Mouse (Mus musculus): ENCODE results near the gene Hspa8.
"Not testable (repeated sequence)": the region's sequence is repeated elsewhere in the genome, so short reads cannot be mapped to it uniquely, and the experiment has no call there.

Gene Hspa8

DNA sequence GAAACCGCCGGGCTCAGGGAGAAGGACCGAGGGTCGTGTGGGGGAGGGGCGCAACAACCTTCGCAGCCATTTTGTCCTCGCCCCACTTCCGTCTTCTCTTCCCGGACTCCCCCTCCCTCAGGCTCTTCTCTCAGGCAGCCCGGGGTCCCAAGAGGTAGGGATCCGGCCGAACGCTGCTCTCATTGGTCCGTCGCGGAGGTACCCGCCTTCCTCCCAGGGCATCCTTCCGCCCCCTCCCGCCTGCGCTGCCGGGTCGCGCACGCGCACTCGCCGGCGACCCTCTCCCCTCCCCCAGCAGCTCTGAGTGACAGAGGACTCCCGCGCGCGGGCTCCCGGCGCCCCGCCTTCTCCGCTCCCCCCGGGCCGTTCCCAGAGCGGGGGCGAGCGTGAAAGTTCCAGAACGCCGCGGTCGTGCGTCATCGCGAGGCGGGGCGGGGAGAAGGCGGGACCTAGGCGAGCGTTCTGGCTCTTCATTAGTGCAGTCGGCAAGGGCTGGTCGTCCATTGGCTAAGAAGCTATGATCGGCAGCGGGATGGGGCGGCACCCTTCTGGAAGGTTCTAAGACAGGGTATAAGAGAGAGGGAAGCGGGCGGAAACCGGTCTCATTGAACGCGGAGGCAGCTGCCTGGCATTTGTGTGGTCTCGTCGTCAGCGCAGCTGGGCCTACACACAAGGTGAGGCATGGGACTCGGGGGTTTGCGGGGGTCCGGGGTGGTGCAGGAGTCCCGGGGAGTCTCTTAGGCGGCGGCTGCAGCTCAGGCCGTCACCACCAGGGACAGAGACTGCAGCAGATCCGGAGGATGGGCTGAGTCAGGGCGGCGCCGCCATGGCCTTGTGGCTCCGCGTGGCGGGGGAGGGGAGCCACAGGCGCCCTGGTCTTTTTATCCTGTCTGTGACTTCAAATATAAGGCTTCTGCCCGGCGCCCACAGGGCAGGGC, at the start of gene Hspa8:
TSS of gene Hspa8 (plus strand) at position 310 of the 938 bp plus-strand sequence.
- peak; percentile 100 for DNase-seq (ENCODE audit: inconsistent age in 2 of 2, low spot score in 1 of 2)

DNA sequence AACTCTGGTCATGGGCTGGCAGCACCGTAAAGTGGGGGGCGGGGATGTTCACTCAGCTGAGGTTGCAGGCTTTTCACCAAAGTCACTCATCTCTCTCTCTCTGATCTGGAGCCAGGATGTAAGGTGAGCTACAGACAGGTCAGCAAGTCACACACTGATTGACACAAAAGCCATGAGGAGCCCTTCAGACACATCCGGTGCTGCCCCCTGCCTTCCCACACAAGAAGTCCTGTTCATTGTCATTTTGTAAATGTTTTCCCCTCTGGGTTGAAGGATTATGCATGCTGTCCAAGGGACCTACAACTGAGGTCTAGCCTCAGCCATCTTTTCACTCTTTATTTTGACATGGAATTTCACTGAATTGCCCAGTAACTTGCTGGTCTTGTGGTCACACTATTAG, 49.0 kb upstream of the Hspa8 start:
- DNase-seq (ENCODE audit: inconsistent age in 2 of 2, low spot score in 1 of 2) = no peak

DNA sequence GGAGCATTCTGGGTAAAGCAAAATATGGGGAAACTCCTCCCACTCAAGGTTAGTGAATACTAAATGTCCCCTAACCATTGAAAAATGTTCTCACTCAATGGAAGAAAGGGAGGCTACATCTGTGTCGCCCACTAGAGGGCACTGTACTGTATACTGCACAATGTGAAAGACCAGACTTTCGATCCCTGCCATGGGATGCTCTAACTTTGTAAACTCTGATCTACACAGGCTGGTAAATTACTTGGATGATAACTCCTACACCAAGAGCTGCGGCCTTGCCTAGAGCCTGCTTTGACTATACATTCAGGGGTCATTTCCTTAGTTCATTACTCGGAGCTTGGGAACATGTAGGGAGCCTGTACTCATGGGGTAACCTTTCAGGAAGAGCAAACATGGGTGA, 44.4 kb upstream of the Hspa8 start:
- peak; percentile 52 to 88 for DNase-seq (ENCODE audit: inconsistent age in 2 of 2, low spot score in 1 of 2)

DNA sequence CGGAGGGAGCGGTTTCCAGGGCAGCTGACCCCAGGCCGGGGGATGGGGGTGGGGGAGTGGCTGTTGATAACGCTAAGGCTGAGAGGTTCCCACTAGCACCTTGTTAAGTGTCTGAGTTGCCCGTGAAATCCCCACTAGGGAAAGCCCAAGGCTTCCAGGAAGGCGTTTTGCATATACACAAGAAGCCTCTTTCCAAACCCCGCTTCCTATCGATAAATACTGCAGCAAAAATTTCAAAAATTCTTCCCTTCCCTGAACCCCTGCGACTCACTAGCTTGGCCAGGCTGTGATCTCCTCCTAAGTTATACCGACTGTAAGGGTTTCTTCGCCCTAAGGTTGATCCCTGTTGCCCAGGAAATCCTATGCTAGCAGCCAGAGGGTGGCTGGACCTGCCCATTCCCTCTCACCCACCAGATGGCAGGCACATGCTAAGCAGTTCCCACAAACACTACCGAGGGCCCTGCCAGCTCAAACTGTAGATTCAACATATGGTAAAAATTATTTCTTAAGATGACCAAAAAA, 43.6 kb upstream of the Hspa8 start:
- peak; percentile 67 to 83 for DNase-seq (ENCODE audit: inconsistent age in 2 of 2, low spot score in 1 of 2)

DNA sequence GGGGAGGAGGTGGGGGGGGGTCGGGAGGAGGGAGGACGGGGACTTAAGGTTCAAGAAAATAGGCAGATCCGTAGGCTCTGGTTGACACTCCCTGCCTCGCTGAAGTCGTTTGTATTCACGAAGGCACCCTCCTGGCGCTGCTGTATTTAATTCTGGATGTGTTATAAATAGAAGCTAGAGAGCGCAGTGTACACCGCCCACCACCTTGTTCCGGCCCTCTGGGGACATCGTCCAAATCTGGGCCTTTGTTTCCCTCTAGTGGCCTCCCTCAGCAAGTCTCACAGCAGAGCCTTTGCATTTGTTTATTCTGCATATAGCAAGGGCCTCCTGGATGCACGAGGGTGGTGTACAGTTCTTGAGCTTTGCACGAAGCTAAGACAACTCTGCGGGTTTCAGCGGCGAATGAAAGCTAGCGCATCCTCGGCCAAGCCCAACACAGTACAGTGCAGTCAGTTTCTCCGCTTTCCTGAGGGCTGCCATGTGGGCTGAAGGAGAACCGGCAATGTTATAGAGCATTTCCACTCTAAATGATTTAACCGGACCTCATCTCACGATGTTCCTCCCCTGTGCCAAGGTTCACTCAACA, 43.0 kb upstream of the Hspa8 start:
- peak; percentile 74 to 86 for DNase-seq (ENCODE audit: inconsistent age in 2 of 2, low spot score in 1 of 2)

DNA sequence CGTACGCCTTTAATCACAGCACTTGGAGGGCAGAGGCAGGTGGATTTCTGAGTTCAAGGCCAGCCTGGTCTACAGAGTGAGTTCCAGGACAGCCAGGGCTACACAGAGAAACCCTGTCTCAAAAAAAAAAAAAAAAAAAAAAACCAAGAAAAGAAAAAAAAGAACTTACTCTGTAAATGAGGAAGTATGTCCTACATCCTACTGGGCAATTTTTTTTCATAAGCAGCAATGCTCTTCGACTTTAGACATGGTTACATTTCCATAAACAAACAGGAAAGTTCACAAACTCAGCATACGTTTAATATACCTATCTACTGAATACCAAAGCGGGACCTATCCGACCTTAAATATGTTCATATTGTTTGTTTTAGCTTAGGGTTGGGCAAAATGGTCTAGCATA, 38.4 kb upstream of the Hspa8 start:
- no peak for DNase-seq (ENCODE audit: inconsistent age in 2 of 2, low spot score in 1 of 2)

DNA sequence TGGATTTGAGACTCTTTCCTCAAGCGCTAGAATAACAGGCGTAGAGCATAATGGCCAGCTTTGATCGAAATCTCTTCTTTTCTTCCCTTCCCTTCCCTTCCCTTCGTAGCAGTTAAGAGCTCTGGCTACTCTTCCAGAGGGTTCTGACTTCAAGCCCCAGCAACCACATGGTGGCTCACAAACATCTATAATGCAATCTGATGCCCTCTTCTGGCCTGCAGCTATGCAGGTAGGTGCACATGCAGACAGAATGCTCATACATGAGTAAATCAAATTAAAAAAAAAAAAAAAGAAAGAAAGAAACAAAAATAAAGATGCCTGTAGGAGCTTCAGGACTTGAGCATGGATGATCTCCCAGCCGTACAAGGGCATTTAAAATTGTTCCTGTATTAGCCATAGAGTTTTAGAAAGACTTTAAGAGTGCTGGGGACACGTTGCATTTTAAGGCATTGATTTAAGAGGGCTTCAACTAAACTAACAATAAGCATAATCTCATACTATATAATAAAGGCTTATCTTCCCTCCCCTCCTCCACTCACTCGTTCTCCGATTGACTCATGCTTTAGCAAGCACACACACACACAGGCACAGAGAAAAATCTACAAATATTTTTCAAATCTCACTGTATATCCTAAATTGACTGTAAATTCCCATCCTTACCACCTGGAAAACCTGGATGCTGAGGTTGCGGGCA, 35.8 kb upstream of the Hspa8 start:
- DNase-seq (ENCODE audit: inconsistent age in 2 of 2, low spot score in 1 of 2) = no peak

DNA sequence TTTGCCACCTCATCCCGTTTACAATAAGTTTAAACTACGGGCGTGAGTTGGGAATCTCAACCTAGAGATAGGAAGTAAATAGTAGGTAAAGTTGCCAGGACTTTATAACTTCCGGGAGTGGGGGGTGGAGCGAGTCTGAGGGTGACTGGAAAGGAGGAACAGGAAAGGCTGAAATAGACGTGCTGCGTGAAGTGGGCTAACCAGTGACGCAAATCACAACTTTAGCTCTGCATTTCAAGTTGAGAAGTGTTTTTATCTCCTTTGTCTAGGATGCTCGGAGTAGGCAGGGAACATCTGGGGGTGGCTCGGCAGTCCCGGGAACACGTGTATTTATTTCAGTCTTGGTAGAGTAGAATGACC, 35.2 kb upstream of the Hspa8 start:
- DNase-seq (ENCODE audit: inconsistent age in 2 of 2, low spot score in 1 of 2) = no peak

DNA sequence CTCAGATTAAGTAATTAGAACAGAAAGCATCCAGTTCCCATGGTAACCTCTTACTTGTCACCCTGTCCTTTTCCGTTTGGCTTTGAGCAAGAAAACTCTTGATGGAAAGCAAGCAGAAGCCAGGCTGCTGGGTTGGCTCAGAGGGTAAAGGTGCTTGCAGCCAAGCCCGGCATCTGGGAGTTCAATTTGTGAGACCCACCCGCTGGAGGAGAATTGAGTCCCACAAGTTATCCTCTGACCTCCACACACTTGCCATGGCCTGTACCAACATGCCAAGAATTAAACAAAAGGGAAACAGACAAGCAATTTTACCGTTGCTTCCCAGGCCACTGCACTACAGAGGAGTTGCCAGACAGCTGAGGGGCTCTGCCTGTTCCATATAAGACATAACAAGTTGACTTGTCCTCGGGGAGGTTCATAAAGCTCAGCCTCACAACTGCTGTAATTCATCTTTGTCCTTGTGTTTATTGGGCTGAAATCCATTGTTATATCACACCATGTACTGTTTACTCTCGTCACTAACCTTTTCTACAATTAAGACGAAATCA, 34.7 kb upstream of the Hspa8 start:
- no peak for DNase-seq (ENCODE audit: inconsistent age in 2 of 2, low spot score in 1 of 2)

DNA sequence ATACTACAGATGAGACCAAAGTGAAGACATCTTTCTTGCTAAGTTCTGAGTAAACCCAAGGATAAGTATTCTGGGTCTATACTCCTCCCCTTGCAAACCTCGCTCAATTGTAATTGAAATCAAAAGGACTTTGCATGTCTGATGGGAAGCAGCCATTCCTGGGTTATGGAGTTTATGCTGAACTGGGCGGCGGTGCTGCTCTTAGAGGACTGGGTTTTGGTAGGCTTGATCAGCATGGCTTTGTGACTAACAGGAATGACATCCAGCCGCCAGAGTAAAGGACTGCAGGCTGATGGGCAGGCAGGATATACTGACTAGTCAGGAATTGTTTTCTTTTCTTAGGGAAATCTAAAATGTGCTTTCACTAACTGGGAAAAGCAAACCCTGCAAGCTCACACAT, 32.8 kb upstream of the Hspa8 start:
- DNase-seq (ENCODE audit: inconsistent age in 2 of 2, low spot score in 1 of 2) = no peak

DNA sequence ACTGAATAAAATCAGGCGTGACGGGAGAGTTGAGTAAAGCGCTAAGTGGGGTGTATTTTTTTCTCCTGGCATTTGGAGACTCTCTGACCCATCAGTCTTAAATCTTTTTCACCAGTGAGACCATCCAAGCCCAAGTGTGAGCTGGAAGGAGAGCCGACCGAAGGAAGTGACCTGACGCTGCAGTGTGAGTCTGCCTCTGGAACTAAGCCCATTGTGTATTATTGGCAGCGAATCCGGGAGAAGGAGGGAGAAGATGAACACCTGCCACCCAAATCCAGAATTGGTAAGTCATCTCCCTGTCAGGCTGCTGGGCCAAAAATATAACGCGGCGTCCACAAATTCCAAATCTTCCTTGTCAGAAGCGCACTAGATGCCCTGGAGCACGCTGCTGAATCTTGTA, 28.5 kb upstream of the Hspa8 start:
- no peak for DNase-seq (ENCODE audit: inconsistent age in 2 of 2, low spot score in 1 of 2)

DNA sequence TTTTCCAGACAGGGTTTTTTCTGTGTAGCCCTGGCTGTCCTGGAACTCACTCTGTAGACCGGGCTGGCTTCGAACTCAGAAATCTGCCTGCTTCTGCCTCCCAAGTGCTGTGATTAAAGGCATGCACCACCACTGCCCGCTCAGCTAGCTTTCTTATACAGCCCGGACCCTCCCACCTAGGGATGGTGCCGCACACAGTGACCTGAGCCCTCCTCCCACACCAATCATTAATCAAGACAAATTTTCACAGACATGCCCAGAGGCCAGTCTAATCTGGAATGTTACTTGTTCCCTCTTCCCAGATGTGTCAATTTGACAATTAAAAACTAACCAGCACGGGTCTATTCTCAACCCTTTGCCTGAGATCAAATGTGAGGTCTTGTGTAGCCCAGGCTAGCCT, 27.6 kb upstream of the Hspa8 start:
- DNase-seq (ENCODE audit: inconsistent age in 2 of 2, low spot score in 1 of 2) = not testable (repeated sequence)

DNA sequence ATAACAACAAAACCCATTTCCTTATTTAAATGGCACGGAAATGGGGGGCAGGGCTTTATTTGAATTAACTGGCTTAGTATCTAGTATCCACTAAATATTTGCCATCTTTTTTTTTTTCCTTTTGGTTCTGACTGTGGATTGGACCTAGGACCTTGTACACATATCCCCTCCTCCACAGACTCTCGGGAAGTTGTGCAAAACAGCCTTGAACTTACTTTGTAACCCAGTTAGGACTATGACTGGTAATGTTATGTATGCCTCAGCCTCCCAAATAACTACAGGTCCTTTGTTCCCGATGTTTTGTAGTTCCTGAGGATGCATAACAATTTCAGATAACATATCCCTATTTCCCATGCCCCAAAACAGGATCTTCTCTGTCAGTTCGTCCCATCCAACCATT, 26.9 kb upstream of the Hspa8 start:
- peak in 1 of 2 experiments; percentile 58 for DNase-seq (ENCODE audit: inconsistent age in 2 of 2, low spot score in 1 of 2)

DNA sequence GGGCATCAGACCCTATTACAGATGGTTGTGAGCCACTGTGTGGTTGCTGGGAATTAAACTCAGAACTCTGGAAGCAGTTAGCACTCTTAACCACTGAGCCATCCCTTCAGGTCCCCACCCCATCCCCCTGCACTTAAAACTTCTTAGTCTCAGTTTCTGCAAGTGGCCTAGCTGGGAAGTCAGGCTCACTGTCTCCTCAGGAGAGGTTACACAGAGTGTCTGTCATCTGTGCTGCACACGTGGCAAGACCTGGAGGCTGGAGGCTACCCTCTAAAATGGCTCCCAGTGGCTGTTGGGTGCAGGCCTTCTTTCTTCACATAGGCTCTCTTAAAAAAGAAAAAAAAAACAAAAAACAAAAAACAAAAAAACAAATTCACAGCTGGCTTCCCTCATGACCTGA, 24.7 kb upstream of the Hspa8 start:
- no peak for DNase-seq (ENCODE audit: inconsistent age in 2 of 2, low spot score in 1 of 2)

DNA sequence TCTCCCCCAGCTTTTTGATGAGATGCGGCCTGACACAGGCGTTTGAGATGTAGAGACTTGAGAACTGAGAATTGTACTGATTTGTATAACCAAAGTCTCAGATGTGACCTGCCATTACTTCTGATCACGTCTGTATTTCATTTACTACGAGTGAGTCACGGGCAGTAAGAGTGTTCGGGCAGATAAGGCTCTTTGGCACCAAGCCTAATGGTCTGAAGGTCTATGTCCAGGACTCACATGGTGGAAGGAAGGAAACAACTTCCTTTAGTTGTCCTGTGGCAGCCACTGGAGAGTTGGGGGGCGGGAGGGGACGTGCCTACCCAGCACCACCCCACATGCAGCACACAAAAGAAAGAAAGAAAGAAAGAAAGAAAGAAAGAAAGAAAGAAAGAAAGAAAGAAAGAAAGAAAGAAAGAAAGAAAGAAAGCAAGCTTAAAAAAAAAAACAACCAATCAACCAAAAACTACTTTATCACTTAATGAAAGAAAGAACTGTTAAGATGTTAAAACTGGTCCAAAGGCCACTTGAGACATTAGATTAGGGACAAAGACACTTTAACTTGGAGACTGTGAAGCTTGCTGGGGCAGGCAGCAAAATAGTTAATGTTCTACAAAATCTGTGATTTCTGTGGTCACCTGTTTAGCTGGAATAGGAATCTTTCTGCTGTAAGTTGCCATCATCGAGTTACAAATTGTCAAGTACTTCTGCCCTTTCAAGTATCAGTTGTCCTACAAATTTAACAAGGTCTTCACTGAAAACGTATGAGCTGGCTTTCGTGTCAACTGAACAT, 24.1 kb upstream of the Hspa8 start:
- peak; percentile 62 to 88 for DNase-seq (ENCODE audit: inconsistent age in 2 of 2, low spot score in 1 of 2)

DNA sequence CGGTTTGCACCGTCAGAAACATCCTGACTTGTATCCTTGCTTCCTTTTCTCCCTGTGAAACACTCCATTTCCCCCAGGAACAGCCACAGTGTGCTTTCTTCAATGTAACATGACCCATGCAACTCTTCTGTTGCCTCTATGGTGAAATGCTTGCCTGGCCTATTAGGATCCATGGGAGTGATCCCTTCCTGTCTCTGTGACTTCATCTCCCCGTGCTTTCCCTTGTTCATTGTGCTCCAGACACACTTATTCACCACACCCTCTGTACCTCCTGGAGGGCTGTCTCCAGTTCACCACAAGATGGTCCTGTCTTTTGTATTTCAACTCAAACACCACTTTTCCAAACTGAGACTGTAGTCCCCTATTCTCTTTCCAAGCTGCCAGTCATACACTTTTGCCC, 20.7 kb upstream of the Hspa8 start:
- no peak for DNase-seq (ENCODE audit: inconsistent age in 2 of 2, low spot score in 1 of 2)

DNA sequence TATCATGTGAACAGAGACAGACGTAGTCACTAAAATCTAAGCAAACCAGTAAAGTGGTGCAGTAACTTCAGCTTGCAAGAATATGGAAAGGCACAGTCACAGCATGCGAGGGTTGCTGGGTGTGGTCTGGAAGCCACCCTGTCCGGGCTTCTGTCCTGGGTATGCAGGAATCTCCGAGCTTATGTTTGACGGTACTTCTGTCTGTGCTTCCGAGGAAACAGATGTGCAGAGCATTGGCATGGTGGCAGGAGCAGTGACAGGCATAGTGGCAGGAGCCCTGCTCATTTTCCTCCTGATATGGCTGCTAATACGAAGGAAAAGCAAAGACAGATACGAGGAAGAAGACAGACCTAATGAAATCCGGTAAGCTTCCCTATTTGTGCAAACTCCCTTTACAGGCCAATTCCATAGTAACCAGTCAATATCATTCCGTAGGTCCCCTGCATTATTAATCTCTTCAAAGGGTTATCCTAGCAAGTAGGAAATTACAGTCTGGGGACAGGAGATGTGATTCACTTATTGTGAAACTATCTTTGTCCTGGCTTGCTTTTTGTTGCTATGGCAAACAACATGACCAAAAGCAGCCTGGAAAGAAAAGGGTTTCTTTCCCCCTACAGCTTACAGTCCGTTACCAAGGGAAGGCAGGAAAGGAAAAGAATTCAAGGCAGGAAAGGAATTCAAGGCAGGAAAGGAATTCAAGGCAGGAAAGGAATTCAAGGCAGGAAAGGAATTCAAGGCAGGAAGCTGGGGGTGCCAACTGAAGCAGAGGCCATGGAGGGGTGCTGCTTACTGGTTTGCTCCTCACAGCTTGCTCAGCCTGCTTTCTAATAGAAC, 19.7 kb upstream of the Hspa8 start:
- DNase-seq (ENCODE audit: inconsistent age in 2 of 2, low spot score in 1 of 2) = no peak

DNA sequence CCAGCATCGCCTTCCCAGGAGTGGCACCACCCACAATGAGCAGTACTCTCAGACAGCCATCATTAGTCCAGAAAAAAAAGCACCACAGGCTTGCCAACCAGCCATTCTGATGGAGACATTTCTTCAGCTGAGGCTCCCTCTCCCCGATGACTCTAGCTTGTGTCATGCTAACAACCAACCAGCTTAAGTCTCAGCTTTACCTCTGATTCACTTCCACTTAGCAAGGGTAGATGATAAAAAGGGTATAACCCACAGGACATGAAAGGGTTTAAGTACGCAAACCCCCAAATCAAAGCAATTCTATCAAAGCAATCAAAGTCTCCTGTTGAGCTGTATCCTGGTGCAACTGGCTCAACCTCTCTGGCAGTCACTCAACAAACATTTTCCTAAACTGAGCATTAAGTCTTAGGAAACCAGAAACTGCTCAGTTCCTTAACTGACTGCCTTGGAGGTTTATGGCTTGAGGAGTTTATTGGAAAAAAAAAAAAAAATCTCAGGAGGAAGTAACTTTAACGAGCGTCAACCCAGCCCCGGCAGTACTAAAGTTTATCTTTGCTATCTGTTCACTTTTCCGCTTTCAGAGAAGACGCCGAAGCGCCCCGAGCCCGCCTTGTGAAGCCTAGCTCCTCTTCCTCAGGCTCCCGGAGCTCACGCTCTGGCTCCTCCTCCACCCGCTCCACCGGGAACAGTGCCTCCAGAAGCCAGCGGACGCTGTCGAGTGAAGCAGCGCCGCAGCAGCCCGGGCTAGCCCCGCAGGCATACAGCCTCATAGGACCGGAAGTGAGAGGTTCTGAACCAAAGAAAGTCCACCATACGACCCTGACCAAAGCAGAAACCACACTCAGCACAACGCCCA, 18.8 kb upstream of the Hspa8 start:
- peak; percentile 68 to 84 for DNase-seq (ENCODE audit: inconsistent age in 2 of 2, low spot score in 1 of 2)

Measured in adrenal gland, adult (tissue).